Mouse (Mus musculus) cerebellum, postnatal 10 days (tissue): ENCODE results near the gene Ncapg.
A peak's percentile ranks its signal among the peaks of the same experiment; 100 is the strongest.
"Not testable (repeated sequence)": the region's sequence is repeated elsewhere in the genome, so short reads cannot be mapped to it uniquely, and the experiment has no call there.

Experiments
- DNase-seq, 2 experiments: peaks; one replicate each; pipeline ENCODE4 v3.0.0; 2021; ENCODE audit warnings: mixed read lengths in 2 of 2

Ncapg gene

DNA sequence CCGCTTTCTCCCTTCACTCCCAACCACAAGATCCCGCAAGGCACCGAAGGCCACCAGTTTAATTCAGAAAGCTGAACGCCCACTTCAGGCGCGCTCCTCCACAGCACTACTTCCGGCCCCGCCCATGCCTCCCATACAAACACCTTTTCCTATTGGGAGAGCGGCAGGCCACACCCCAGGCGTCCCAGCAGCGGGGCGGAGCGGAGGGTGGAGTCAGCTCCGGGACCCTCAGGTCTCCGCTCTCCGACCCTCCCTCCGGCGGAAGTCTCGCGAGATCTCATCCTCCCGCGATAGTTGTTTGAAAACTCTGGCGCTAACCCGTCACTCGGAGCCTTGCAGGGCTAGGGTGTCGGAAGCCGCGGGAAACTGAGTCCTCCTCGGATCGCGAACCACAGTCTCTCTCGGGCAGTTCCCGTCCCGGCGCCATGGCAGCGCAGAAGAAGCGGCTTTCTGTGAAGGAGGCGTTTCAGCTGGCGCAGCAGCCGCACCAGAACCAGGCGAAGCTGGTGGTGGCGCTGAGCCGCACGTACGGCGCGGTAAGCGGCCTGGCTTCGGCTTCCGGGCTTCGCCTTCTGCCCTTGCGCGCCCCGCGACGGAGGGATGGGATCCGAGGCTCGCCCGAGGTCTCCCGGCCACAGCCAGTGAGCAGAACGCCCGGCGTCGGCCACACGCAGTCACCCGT is at the start of gene Ncapg:
Gene Ncapg (plus strand): TSS at position 322 of the 682 bp plus-strand sequence.
- peak; percentile 100 for DNase-seq

DNA sequence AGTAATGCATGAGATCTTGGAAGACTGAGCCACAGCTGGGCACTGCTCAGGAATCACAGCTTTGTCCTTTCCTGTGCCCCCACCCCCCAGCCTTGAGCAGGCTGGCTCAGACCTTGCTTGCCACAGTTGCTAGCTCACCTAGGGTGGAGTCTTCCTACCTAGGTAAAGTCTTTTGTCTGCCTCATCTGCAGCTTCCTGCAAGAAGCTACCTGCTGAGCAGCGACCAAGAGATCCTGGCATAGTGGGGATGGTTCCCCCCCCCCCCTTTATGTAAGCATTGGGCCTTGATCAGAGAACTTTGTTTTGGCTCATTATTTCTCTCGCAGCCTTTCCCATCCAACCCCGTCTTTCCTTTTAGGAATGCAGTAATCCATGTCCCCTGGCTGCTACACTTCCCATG is 48.2 kb upstream of the Ncapg start:
- no peak for DNase-seq

- peak; percentile 57 to 68 for DNase-seq
Measured at GRCm38 (mm10) chr5:45627771-45628170, 41.9 kb upstream of the Ncapg start.

DNA sequence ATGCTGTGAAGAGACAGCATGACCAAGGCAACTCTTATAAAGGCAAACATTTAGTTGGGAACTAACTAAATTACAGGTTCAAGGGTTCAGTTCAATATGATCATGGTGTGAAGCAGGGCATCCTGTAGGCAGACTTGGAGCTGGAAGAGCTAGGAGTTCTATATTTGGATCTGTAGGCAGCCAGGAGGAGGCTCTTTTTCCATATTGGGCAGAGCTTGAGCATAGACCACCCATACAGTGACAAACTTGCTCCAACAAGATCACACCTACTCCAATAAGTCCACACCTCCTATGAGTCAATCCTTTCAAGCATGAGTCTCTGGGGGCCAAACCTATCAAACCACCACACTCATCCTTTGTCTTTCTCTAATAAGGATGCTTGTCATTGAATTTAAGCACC is 40.2 kb upstream of the Ncapg start:
- no peak for DNase-seq

DNA sequence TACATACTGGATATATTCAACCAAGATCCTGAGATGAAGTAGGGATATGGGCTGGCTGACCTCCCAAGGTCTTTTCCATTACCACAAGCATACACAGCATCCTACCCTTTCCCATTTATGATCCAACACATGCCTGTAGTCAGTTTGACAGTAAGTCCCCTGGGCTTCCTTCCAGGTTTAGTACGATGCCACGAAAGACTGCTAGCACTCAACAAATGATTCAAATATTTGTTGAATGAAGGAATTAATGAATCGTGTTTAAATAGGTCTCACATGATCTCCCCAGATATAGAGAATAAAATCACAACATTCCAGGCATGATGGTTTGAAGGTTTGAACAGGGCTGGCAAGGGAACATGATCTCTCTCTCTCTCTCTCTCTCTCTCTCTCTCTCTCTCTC is 31.3 kb upstream of the Ncapg start:
- DNase-seq: peak; percentile 27 to 64

DNA sequence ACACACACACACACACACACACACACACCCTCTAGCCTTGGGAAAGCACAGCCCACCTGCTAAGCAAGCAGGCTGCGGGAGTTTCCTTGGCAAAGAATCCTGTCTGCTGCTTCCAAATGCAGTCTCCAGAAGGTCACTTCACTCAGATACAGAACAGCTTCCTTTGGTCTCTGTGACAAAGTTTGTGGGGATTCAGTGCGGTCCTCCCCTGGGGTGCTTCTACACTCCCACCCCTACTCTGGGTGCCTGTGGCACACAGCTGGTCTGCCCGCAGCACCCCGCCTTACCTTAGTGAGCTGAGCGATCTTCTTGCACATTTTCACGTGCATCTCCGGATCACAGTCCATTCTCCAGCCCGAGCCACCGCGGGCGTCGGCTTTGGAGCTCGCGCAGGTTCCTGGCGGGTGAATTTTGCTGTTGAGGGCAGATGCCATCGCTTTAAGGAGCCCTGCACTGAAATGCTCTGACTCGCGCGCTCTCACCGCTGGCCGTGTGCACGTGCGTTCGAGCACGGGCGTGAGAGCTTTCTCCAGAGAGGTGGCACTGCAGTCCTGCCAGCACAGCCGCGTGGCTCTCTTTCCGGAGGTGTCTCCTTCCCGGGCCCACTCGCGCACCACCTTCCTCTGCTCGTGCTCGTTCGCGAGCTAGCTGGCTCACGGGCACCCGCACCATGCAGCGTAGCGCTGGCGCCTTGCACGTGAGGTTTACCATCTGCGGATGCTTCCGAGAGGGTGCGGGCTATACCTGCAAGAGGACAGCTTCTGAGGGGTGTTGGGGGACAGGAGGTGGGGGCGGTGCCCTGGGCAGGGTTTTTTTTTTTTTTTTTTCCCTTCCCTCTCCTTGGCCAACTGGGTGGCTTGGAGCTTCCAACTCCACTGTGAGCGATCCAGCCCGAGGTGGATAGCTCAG is 30.7 kb upstream of the Ncapg start, which contains the start of gene Fam184b:
Gene Fam184b (minus strand): TSS at position 809 of the 909 bp plus-strand sequence.
- peak; percentile 86 to 87 for DNase-seq

DNA sequence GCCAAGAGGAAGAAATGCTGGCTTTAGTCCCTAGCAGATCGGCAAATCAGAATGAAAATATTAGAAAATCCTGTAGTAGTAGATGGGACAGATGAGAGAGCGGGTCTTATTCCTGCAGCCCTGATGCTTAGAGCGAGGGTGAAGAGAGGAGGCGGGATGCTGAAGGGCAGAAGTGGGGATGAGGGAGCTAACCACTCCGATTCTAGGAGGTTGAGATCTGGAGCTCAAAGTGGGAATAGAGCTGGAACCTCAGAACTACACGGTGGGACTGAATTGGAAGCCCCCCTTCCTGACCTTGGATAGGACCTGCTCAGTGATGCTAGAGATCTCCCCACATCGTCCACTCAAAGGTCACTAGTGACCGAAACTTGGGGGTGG is 30.0 kb upstream of the Ncapg start:
- no peak for DNase-seq

DNA sequence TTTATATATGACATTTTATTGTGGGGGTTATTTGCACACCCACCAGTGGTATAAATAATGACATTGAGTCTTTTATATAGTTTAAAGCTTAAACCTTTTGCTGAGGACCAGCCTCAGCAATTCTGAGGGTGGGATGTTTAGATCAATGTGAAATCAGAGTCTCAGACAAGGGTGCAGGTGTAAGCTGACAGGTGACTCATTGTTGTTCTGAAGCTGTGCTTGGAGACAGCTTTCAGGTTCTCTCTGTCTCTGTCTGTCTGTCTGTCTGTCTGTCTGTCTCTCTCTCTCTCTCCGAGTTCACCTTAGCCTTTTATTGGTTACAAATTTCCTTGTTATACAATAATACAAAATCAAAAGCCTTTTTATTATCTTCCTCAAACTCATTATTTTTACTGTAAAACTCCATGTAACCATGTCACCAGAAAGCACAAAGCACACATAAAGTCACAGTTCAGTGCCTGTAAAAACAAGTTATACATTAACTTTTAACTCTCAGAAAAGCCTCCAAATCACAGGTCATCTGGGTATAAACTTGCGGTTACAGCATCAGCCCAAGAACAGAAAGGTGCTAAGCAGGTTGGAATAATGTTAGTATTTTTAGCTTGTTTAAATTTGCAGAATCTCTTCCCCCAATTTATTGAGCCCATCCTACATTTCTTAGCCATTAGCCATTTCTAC is 18.6 kb upstream of the Ncapg start:
- no peak for DNase-seq

- not testable (repeated sequence) for DNase-seq
Measured at GRCm38 (mm10) chr5:45658406-45658805, 11.3 kb upstream of the Ncapg start.

GRCm38 (mm10) chr5:45668324-45668723 is 1.4 kb upstream of the Ncapg start:
- DNase-seq: peak; percentile 12 to 83

DNA sequence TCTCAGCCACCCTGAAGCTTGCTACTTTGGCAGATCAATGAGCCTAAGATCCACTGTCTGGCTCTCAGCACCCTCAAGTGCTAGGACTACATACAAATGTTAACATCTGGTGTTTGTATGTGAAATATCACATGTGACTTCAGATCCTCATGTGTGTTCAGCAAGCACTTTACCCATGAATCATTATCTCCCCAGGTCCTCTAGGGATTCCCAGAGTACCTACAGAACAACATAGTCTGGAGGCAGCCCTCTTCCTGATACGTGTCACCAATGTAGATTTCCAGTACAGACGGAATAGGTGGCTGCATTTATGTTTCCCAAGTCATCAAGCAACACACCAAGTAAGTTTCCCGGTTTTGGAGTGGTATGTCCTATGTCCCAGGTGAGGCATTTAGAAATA is 888 bp upstream of the Ncapg start:
- DNase-seq: peak in 1 of 2 experiments; percentile 1

GRCm38 (mm10) chr5:45669234-45669597 is 503 bp upstream of the Ncapg start:
- DNase-seq: no peak

DNA sequence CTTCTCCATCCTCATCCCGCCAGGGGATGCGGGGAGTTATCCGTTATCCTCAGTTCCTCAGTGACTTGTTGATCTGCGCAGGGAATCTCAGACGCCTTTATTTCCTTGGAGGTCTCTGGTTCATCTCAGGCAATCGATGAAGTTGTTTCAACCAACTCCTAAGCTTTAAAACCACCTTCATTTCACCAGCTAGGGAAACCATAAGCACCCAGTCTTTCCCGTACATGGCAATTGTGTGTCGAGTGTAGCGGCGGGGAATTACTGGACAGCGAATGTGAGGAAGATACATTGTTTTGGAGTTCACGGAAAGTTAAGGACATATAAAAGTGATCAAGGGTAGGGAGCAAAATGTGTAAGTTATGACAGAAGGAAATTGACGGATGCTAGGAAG is 556 bp downstream of the Ncapg start:
- DNase-seq: no peak

- DNase-seq: no peak
Measured at GRCm38 (mm10) chr5:45670894-45671494, 1.3 kb downstream of the Ncapg start.

GRCm38 (mm10) chr5:45675032-45675431 is 5.3 kb downstream of the Ncapg start:
- DNase-seq: no peak

GRCm38 (mm10) chr5:45677639-45678038 is 7.9 kb downstream of the Ncapg start:
- DNase-seq: no peak

- no peak for DNase-seq
Measured at GRCm38 (mm10) chr5:45679955-45680354, 10.2 kb downstream of the Ncapg start.

DNA sequence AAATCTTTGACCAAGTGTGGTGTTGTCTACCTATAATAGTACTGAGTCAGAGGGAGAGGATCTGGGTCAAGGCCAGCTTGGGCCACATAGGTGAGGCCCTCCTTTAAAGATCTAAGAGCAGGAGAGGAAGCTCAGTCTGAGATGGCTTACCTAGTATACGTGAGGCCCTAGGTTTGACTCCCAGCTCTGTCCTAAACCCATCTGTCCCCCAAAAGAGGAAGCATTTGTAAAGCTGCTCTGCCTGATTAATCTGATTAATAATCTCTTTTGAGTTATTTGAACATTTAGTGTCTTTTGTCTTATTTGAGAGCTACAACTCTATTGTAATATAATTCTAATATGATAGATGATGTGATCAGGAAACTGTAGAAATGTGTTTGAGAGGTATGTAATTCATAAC is 13.7 kb downstream of the Ncapg start:
- DNase-seq: no peak

GRCm38 (mm10) chr5:45685243-45685642 is 15.5 kb downstream of the Ncapg start:
- DNase-seq: no peak

GRCm38 (mm10) chr5:45686223-45686622 is 16.5 kb downstream of the Ncapg start:
- no peak for DNase-seq

DNA sequence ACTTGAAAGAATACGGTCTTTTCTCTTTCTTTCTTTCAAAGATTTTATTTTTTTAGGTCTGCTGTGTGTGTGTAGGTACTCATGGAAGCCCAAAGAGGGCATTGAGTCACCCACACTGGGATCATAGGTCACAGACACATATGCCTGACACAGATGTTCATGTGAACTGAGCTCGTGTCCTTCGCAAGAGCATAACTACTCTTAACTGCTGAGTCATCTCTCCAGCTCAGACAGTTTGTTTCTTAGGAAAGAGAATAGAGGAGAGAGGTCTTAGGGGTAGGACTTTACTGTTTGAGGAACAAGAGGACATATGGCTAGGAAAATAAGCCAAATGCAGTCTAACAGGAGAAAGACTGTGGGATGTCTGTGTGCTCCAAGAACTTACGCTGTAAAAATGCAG is 19.4 kb downstream of the Ncapg start:
- no peak for DNase-seq

DNA sequence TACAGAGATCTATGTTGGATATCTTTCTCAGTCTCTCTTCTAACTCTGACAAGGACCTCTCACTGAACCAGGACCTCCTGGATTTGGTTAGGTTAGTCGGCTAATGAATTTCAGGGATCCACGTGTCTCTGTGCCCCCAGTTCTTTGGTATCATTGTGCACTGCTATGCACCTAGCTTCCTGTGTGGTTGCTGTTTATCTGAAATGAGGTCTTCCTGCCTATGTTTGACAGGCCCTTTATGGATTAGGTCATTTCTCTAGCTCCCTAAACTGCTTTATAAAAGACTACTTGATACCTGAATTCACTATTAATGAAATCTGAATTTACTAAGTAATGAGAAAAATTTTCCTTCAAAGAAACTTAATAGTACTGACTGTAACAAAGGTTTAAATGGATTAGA is 21.1 kb downstream of the Ncapg start:
- DNase-seq: no peak

DNA sequence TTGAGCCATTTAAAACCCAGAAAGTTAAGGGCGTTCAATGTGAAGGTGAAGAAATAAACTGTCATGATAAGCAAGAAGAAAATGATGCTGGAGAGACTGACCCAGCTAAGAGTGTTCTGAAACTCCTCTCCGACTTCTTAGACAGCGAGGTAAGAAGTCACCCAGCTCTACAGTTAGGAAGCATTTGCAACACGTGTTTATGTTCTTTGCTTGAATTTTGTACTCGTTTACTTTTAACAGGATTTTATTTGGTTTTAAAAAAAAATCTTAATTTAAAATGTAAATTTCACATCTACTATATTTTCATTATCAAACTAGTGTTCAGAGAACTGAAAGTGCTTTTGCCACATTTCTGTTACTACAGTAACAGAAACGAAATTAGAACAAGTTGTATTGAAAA is 22.0 kb downstream of the Ncapg start:
- DNase-seq: no peak
